Mouse (Mus musculus) kidney, adult 11 months (tissue): ENCODE results near the gene Gm9844.

Experiments used
- DNase-seq: peaks from one replicate; pipeline ENCODE4 v3.0.0; 2022

The Gm9844 gene

DNA sequence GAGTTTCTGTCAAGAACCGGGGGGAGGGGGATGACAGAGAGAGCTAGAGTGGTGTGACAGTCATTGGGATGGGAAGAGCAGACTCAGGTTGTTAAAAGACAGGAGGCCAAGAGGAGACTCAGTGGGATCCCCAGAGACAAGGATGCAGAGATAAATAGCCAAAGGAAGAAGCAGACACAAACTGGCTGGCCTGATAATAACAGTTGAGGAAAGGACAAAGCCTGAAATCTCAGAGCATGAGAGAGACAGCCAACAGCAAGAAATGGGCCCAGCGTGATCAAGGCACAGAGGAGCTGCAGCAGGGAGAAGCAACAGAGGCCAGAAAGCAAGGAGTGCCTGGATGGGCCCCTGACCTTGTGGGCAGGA is 40.2 kb downstream of the Gm9844 start:
- no peak for DNase-seq

- peak; percentile 74 for DNase-seq
Observed at GRCm38 (mm10) chr7:24902630-24903443, 40.8 kb downstream of the Gm9844 start, which contains the start of gene Arhgef1. Gene Arhgef1, plus strand, starts transcription at chr7:24902912.

DNA sequence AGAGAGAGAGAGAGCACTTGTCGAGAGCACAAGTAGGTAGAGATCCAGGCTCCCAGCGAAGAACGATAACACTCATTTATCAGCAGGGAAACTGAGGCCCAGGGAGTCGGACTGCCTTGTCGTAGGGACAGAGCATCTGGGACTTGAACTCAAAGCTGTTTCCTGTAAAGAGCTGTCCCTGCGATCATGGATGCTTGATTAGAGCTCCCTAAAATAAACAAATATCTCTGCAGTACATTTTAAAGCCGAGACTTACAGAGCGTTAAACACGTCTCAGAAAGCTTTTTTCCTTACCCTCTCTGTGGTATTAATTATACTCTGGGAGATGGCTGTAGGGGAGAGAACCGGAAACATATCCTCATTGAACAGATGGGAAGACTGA is 41.4 kb downstream of the Gm9844 start:
- DNase-seq = no peak

- DNase-seq = peak; percentile 99
Observed at GRCm38 (mm10) chr7:24904070-24904483, 42.1 kb downstream of the Gm9844 start.

- DNase-seq = peak; percentile 49
Observed at GRCm38 (mm10) chr7:24904936-24905335, 42.9 kb downstream of the Gm9844 start.

DNA sequence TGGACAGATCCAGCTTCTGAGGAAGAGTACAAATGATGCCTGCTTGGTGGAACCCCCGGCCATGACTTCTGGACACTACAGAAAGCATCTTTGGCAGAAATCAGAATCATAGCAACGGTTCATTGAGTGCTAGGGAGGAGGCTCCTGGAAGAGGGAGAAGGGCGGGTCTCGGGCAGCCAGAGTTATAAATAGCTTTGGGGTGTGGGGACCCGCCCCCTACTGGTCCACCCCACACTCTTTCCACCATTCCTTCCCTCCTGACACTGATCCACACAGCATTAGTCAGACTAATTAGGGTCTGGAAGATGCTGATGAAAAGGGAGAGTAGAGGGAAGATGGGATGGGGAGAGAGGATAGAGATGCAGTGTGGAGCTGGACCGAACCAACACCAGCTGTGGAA is 44.5 kb downstream of the Gm9844 start:
- DNase-seq = no peak

DNA sequence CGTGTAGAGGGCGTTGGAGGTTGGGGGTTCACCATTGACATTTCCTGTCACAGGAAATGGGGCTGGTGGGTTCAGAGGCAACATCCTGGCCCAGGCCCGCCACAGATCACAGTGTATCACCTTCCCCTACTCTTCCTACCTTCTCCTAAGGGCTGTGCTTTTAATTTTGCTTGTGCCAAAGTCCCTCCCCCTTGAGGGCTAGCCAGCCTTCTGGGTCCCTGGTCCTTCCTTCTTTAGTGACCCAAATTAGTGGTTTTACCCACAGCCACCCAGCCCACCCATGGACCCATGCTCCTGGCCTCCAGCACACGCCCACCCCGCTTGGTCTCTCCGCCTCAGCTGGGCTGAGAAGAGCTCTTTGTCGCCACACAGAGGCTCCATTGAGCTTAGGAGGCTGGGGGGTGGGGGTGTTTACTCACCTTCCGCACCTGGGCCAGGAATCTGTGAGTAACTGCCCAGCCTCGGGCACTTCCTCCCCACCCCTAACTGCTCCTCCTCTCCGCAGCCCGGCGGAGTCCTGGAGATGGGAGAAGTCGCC is 45.3 kb downstream of the Gm9844 start:
- DNase-seq = no peak
